ENCODE assay signal across 8 mouse cellular contexts in genomic region chr6:115675166-115675507, GRCm38 (mm10). TPM values are rescaled to one million over a fixed set of nuclear protein-coding genes. Genes with fewer than 3 reads are reported as not detected.
DNase-seq lines count a peak whose midpoint lies in the region; ATAC-seq and TF ChIP-seq lines count a peak whose summit lies in the region.

No protein-coding gene starts in this region.

- WGBS in intestine, embryonic 14.5 days, result under 1% methylated on average over 13 of the region's 13 CpGs
- 3% methylated on average over 13 of the region's 13 CpGs for WGBS in liver, postnatal 0 days (ENCODE audit: insufficient replicate concordance)

- H3K4me3 ChIP-seq in intestine, embryonic 14.5 days (ENCODE audit: low read depth, low read length), result peak overlapping the region; percentile 73
- H3K4me3 ChIP-seq in liver, postnatal 0 days (ENCODE audit: low read depth, low read length), result peak overlapping the region; percentile 85

- no peaks in the 10 kb centered on the region for H3K27me3 ChIP-seq in intestine, embryonic 14.5 days (replicated peaks; ENCODE audit: control insufficient read depth, insufficient read depth, low read length)
- H3K27me3 ChIP-seq in liver, postnatal 0 days (ENCODE audit: insufficient read depth, low read length), result no peaks in the 10 kb centered on the region

- peak overlapping the region; percentile 73 for H3K4me2 ChIP-seq in intestine, embryonic 14.5 days (ENCODE audit: low read length)
- H3K4me2 ChIP-seq in liver, postnatal 0 days (ENCODE audit: low read depth, low read length), result peak overlapping the region; percentile 91

- H3K9ac ChIP-seq in intestine, embryonic 14.5 days (ENCODE audit: low read length), result peak overlapping the region; percentile 98
- H3K9ac ChIP-seq in liver, postnatal 0 days (replicated peaks), result peak overlapping the region; percentile 98

- TF ChIP-seq CTCF in liver, postnatal 0 days (IDR thresholded peaks at IDR 0.05; ENCODE audit: low read depth), result no peak

- peaks cover 11% of the 10 kb centered on the region for H3K4me1 ChIP-seq in intestine, embryonic 14.5 days (replicated peaks; ENCODE audit: control insufficient read depth, insufficient read depth, low read length)
- peaks cover 32% of the 10 kb centered on the region for H3K4me1 ChIP-seq in liver, postnatal 0 days (ENCODE audit: insufficient read depth)

- H3K36me3 ChIP-seq in intestine, embryonic 14.5 days (ENCODE audit: control insufficient read depth, insufficient read depth, low read length), result no peaks in the 10 kb centered on the region
- no peaks in the 10 kb centered on the region for H3K36me3 ChIP-seq in liver, postnatal 0 days (replicated peaks; ENCODE audit: insufficient read depth, low read length)

- no peaks in the 10 kb centered on the region for H3K9me3 ChIP-seq in intestine, embryonic 14.5 days (ENCODE audit: control insufficient read depth, low read length)
- no peaks in the 10 kb centered on the region for H3K9me3 ChIP-seq in liver, postnatal 0 days (ENCODE audit: low read length)

- peak overlapping the region; percentile 98 for H3K27ac ChIP-seq in intestine, embryonic 14.5 days (ENCODE audit: low read depth)
- H3K27ac ChIP-seq in liver, postnatal 0 days (ENCODE audit: low read depth), result peak overlapping the region; percentile 98

- ATAC-seq in intestine, embryonic 14.5 days (replicated peaks; ENCODE audit: low FRiP score, low TSS enrichment, low read depth), result no peak
- no peak for ATAC-seq in liver, postnatal 0 days

- no peak for TF ChIP-seq EP300 in liver, postnatal 0 days (IDR thresholded peaks at IDR 0.05; ENCODE audit: low read depth)

- peak; percentile 46 for DNase-seq in adrenal gland, adult 2 months
- DNase-seq in adrenal gland, postnatal 4 days (ENCODE audit: low spot score in 2 of 2), result no peak
- DNase-seq in urinary bladder, postnatal 14 days (ENCODE audit: low spot score), result peak; percentile 23
- no peak for DNase-seq in urinary bladder, adult 2 months (ENCODE audit: low spot score)
- DNase-seq in intestine, embryonic 14.5 days (ENCODE audit: low spot score), result no peak
- peak; percentile 34 for DNase-seq in liver, postnatal 0 days
- peak; percentile 19 to 36 for DNase-seq in thymus, postnatal 10 days (ENCODE audit: low spot score in 2 of 2)
- DNase-seq in urinary bladder, adult 18-20 months (ENCODE audit: low spot score in 2 of 2), result no peak

RNA-seq across cellular contexts. Expression of gene Raf1, which starts 1.3 kb away (rescaled TPM):
- 100 to 1,000 TPM in 1 of 2 experiments, 10 to 100 TPM in 1; 91.7 to 101 TPM for total RNA-seq in adrenal gland, adult 2 months (2021)
- polyA plus RNA-seq in adrenal gland, adult 2 months (2012; rRNA removed), result 87.5 and 133 TPM in 2 replicates
- total RNA-seq in adrenal gland, postnatal 4 days (2021), result 100 to 1,000 TPM; 125 to 131 TPM
- polyA plus RNA-seq in urinary bladder, adult 2 months (2012; rRNA removed), result 107 and 120 TPM in 2 replicates
- polyA plus RNA-seq in intestine, embryonic 14.5 days (2014; fragmentation: Nextera tagmentation; extraction: Ambion mirVana), result 114 and 122 TPM in 2 replicates
- polyA plus RNA-seq in liver, postnatal 0 days (2015; fragmentation: Nextera tagmentation; extraction: Ambion mirVana), result 39.6 and 43.5 TPM in 2 replicates

Comparison
In these comparisons a context has a peak if more than half of its experiments do, and no peak if none do; other contexts are left out.
1. DNase-seq: peak in adrenal gland, adult 2 months (single experiment), urinary bladder, postnatal 14 days (single experiment), liver, postnatal 0 days (single experiment) and thymus, postnatal 10 days (2 of 2); none in adrenal gland, postnatal 4 days (0 of 2), urinary bladder, adult 2 months (single experiment), intestine, embryonic 14.5 days (single experiment) and urinary bladder, adult 18-20 months (0 of 2).